Mouse (Mus musculus) liver, embryonic 12.5 days (tissue): ENCODE results near the gene Kat7. TPM values are rescaled to one million over a fixed set of nuclear protein-coding genes. Genes with fewer than 3 reads are reported as not detected.

Experiments used
- ATAC-seq: fragments of 200-750 bp; cut with Nextera tagmentation; 2 replicates; pipeline ENCODE4 v1.8.0; 2017; ENCODE audit warnings: moderate number of reproducible peaks, mild to moderate bottlenecking, moderate library complexity
- H3K27ac ChIP-seq: fragments of 300-500 bp; sonication (generic); 2 replicates; pipeline ENCODE4 v1.5.1; 2016; ENCODE audit warnings: mild to moderate bottlenecking
- H3K27me3 ChIP-seq: fragments of 300-500 bp; sonication (generic); replicated peaks from 2 replicates; pipeline ENCODE4 v1.6.1; 2016; ENCODE audit warnings: mild to moderate bottlenecking, moderate library complexity
- H3K36me3 ChIP-seq: fragments of 300-500 bp; sonication (generic); 2 replicates; pipeline ENCODE4 v1.6.1; 2016; ENCODE audit warnings: mild to moderate bottlenecking, moderate library complexity
- H3K4me1 ChIP-seq: fragments of 300-500 bp; sonication (generic); 2 replicates; pipeline ENCODE4 v1.6.1; 2016
- H3K4me2 ChIP-seq: fragments of 300-500 bp; sonication (generic); 2 replicates; pipeline ENCODE4 v1.6.1; 2016; ENCODE audit warnings: mild to moderate bottlenecking, moderate library complexity
- H3K4me3 ChIP-seq: fragments of 300-500 bp; sonication (generic); 2 replicates; pipeline ENCODE4 v1.5.1; 2016; ENCODE audit warnings: mild to moderate bottlenecking, moderate library complexity
- H3K9ac ChIP-seq: fragments of 300-500 bp; sonication (generic); 2 replicates; pipeline ENCODE4 v1.6.1; 2016; ENCODE audit warnings: mild to moderate bottlenecking, moderate library complexity
- H3K9me3 ChIP-seq: fragments of 300-500 bp; sonication (generic); replicated peaks from 2 replicates; pipeline ENCODE4 v1.6.1; 2016; ENCODE audit warnings: mild to moderate bottlenecking, moderate library complexity
- WGBS: fragments of 180-500 bp; shearing (Covaris S2); methylation state at CpG from one replicate; pipeline ENCODE4 v1.1.7; 2016; ENCODE audit not compliant: insufficient replicate concordance; 5-methylcytosine and 5-hydroxymethylcytosine counted together
- polyA plus RNA-seq: library from polyadenylated mRNA; unstranded; fragments of >200 nt; fragmentation: Nextera tagmentation; extraction: Ambion mirVana; gene quantifications from 2 replicates; pipeline ENCODE4 v1.2.1, GENCODE M21; 2016

The Kat7 gene
- polyA plus RNA-seq, 1 experiment from 2014 or later = 49.5 TPM

- peaks cover 98% of the 10 kb centered on the region for H3K36me3 ChIP-seq
- H3K27me3 ChIP-seq = no peaks in the 10 kb centered on the region
- H3K9me3 ChIP-seq = no peaks in the 10 kb centered on the region
- H3K9ac ChIP-seq = no peak overlapping the region
- H3K4me3 ChIP-seq = no peak overlapping the region
- no peak overlapping the region for H3K27ac ChIP-seq
- no peak for ATAC-seq
- 0 out of 2 replicates have a peak, but pooled peaks cover 8% of the 10 kb centered on the region for H3K4me1 ChIP-seq
- WGBS = 80% methylated on average over 5 of the region's 5 CpGs
- no peak overlapping the region for H3K4me2 ChIP-seq
These were observed 36.4 kb downstream of the Kat7 start for GRCm38 (mm10) chr11:95273661-95274060.

- Histone ChIP-seq H3K9ac (no peak overlapping the region), H3K27ac (no peak overlapping the region), H3K4me2 (no peak overlapping the region), H3K4me3 (no peak overlapping the region), H3K27me3 (peaks cover 13% of the 10 kb centered on the region), H3K9me3 (no peaks in the 10 kb centered on the region), H3K36me3 (peaks cover 56% of the 10 kb centered on the region), H3K4me1 (peaks cover 11% of the 10 kb centered on the region; the same call in 1 of the 2 replicates)
- ATAC-seq = 0 out of 2 replicates have a peak, but pooled peaks have one; percentile 38
- WGBS = 69% methylated on average over 6 of the region's 6 CpGs
These were observed 43.4 kb downstream of the Kat7 start for GRCm38 (mm10) chr11:95266540-95267245.

- H3K9ac ChIP-seq = no peak overlapping the region
- no peak overlapping the region for H3K27ac ChIP-seq
- peaks cover 35% of the 10 kb centered on the region for H3K36me3 ChIP-seq
- ATAC-seq = no peak
- H3K27me3 ChIP-seq = peaks cover 34% of the 10 kb centered on the region
- no peak overlapping the region for H3K4me2 ChIP-seq
- H3K9me3 ChIP-seq = no peaks in the 10 kb centered on the region
- WGBS = 82% methylated on average over 4 of the region's 4 CpGs
- no peak overlapping the region for H3K4me3 ChIP-seq
- peaks cover 30% of the 10 kb centered on the region for H3K4me1 ChIP-seq
These were observed 45.5 kb downstream of the Kat7 start for GRCm38 (mm10) chr11:95264455-95265013.

DNA sequence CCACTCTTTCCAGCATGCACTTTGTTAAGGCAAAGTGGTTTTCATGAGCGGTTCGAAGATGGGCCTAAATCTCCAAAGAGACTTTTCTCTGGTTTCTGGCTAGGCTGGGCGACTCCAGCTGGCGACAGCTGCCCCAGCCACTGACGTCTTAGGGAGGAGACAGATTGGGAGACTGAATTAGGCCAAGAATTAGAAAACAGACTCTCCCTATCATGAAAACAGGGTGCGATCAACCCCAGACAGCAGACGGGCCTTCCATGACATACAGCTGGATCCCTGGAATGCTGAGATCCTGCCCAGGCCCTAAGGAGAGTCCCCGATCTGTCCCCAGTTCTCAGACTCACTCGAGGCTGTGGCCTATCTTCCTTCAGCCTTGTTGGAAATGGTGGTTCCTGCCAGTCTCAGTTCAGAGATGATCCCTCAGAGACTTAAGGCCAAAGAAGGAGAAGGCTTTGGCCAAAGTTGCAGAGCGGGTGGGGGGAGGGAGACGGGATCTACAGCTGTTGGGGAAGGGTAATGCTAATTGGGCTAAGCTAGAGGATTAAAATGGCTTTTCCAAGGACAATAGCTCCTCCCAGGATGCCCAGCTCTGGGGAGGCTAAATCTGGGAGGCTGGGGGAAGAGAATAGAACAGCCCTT, 46.1 kb downstream of the Kat7 start:
- Histone ChIP-seq H3K36me3 (peaks cover 29% of the 10 kb centered on the region), H3K27me3 (peaks cover 38% of the 10 kb centered on the region), H3K9ac (no peak overlapping the region), H3K4me2 (no peak overlapping the region), H3K4me3 (no peak overlapping the region), H3K4me1 (peaks cover 36% of the 10 kb centered on the region), H3K9me3 (no peaks in the 10 kb centered on the region), H3K27ac (no peak overlapping the region)
- WGBS = 59% methylated on average over 11 of the region's 11 CpGs
- no peak for ATAC-seq

- Histone ChIP-seq H3K9ac (no peak within 1 kb of the TSS), H3K4me1 (peaks cover 33% of the 10 kb centered on the region), H3K9me3 (no peaks in the 10 kb centered on the region), H3K36me3 (peaks cover 11% of the 10 kb centered on the region; the same call in 1 of the 2 replicates), H3K27ac (0 out of 2 replicates have a peak within 1 kb of the TSS, but pooled peaks have one; percentile 14), H3K27me3 (peaks cover 48% of the 10 kb centered on the region), H3K4me3 (no peak within 1 kb of the TSS), H3K4me2 (no peak within 1 kb of the TSS; the same call in 1 of the 2 replicates)
- ATAC-seq = no peak
- 20% methylated on average over 5 of the region's 5 CpGs for WGBS
These were observed 48.8 kb downstream of the Kat7 start, which contains the start of gene Tac4 for GRCm38 (mm10) chr11:95261178-95261751. Tac4 (plus strand) TSS chr11:95261529.

DNA sequence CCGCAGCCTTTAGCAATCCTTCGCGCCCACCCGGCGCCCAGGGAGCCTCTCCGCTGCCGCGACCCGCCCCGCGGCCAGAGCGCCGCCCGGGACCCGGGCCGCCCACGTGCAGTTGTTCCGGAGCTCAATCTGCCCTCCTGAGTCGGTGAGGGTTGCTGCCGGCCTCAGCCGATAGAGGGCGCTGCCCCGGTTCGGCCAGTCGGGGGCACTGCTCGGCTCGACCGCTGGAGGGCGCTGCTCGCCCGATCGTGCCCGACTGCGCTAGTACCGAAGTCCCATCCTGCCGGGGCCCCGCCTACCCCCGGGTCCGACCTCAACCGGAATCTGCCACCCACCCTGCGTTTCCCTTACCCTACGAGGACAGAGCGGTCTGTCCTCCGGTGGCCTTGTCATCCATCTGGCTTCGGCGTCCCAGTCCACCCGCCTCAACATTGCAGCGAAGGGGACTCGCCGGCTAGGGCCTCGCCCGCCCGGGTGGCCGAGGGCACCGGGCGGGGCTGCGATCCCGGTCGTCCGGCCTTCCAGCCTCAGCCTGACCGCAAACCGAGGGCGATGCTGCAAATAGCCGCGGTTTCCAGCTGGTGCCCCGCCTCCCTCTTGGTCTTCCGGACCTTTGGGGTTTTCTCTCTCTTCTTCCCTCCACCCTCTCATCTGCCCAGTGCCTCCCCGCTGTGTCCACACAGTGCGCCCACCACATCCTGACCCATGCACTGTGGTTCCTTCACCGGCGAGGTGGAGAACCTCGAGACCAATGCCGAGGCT, 50.8 kb downstream of the Kat7 start:
- Histone ChIP-seq H3K4me2 (peak overlapping the region; percentile 91), H3K36me3 (no peaks in the 10 kb centered on the region), H3K9me3 (no peaks in the 10 kb centered on the region), H3K27me3 (peaks cover 48% of the 10 kb centered on the region), H3K9ac (peak overlapping the region; percentile 77), H3K4me3 (peak overlapping the region; percentile 68), H3K4me1 (peaks cover 33% of the 10 kb centered on the region), H3K27ac (peak overlapping the region; percentile 67)
- ATAC-seq = peak; percentile 66
- WGBS = under 1% methylated on average over 70 of the region's 73 CpGs

DNA sequence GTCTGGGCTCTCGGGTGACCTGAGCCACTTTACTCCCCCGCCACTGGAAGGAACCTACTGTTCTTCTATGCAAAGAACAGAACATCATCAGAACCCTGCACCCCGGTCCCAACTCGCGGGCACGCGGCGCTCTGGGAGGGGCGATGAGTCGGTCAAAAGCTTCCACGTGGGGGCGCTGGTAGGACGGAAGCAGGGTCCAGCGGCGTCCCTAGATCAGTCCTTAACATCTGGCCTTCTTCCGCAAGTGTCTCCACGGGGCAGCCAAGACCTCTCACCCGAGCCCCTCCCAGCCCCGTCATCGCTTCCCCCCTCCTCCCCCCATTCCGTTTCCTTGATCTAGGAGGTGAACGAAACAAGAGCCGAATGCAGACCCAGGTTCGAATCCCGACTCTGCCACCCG, 51.6 kb downstream of the Kat7 start:
- H3K4me1 ChIP-seq = peaks cover 33% of the 10 kb centered on the region
- peak overlapping the region; percentile 68 for H3K4me3 ChIP-seq
- 2% methylated on average over 26 of the region's 26 CpGs for WGBS
- H3K4me2 ChIP-seq = peak overlapping the region; percentile 91
- H3K9ac ChIP-seq = peak overlapping the region; percentile 77
- peak overlapping the region; percentile 67 for H3K27ac ChIP-seq
- peaks cover 48% of the 10 kb centered on the region for H3K27me3 ChIP-seq
- ATAC-seq = peak; percentile 67
- H3K9me3 ChIP-seq = no peaks in the 10 kb centered on the region
- H3K36me3 ChIP-seq = no peaks in the 10 kb centered on the region

DNA sequence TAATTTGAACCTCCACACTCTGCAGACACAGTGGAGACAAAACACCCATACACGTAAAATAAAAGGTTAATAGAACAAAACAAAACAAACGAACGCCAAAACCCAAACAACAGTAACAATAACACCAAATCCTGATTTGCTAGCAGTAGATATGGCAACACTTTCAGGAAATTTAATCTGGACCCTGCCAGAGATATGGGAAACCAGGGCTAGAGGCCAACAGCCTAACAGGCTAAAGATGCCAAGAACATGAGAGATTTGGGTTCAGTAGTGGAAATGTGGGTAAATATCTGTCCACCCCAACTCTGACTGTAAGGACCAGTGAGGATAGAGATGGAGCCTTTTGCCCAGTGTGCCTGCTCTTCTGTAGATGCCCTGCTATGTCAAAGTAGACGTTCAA, 52.1 kb downstream of the Kat7 start:
- ATAC-seq = no peak
- no peak overlapping the region for H3K9ac ChIP-seq
- H3K4me2 ChIP-seq = peak overlapping the region; percentile 91
- 0 out of 2 replicates have a peak overlapping the region, but pooled peaks have one; percentile 68 for H3K4me3 ChIP-seq
- H3K4me1 ChIP-seq = peaks cover 33% of the 10 kb centered on the region
- no peaks in the 10 kb centered on the region for H3K9me3 ChIP-seq
- H3K36me3 ChIP-seq = no peaks in the 10 kb centered on the region
- no peak overlapping the region for H3K27ac ChIP-seq
- WGBS = 48% methylated on average over 4 of the region's 4 CpGs
- H3K27me3 ChIP-seq = peaks cover 48% of the 10 kb centered on the region

DNA sequence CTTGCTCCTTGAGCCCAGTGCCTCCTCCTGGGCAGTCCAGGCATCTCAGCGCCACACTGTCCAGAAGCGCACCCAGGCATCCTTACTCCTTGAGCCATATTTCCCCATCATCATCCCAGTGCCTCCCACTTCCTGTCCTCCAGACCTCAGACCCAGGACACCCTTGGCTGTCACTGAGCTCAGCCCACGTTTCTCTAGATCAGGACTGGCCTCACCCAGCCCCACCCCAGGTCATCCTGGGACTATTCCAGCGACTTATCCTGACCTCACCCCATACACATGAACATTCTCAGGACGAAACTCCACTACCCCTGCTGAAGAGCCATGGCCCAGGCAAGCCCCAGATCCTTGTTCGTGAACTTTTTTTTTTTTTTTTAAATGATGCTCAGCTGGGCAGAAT, 54.3 kb downstream of the Kat7 start:
- no peaks in the 10 kb centered on the region for H3K36me3 ChIP-seq
- WGBS = 68% methylated on average over 6 of the region's 6 CpGs
- H3K4me1 ChIP-seq = peaks cover 25% of the 10 kb centered on the region
- no peaks in the 10 kb centered on the region for H3K9me3 ChIP-seq
- H3K9ac ChIP-seq = no peak overlapping the region
- no peak overlapping the region for H3K4me2 ChIP-seq
- no peak overlapping the region for H3K4me3 ChIP-seq
- H3K27ac ChIP-seq = no peak overlapping the region
- no peak for ATAC-seq
- H3K27me3 ChIP-seq = peaks cover 26% of the 10 kb centered on the region

DNA sequence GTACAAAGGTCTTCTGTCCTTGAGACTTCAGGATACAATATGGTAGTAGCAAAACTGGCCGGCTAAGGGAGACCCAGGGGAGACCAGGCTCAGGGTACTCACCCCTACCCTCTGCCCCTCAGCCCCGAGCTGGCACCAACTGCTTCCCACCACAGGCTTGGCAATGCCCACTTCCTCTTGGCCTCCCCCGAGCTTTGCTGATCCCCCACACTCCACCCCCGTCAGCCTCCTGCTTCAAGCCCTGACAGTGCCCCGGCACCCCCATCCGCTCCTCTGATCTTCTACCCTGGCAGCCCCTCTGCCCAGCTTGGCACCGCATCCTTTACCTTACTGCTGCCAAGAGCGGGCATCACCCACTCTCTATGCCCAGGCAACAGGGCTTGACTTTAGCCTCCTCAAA, 55.9 kb downstream of the Kat7 start:
- peaks cover 18% of the 10 kb centered on the region for H3K27me3 ChIP-seq
- H3K36me3 ChIP-seq = no peaks in the 10 kb centered on the region
- H3K4me3 ChIP-seq = no peak overlapping the region
- H3K4me1 ChIP-seq = peaks cover 18% of the 10 kb centered on the region
- H3K9ac ChIP-seq = no peak overlapping the region
- WGBS = 64% methylated on average over 8 of the region's 8 CpGs
- H3K4me2 ChIP-seq = no peak overlapping the region
- ATAC-seq = no peak
- no peak overlapping the region for H3K27ac ChIP-seq
- no peaks in the 10 kb centered on the region for H3K9me3 ChIP-seq

- 70% methylated on average over 6 of the region's 6 CpGs for WGBS
- Histone ChIP-seq H3K9ac (no peak overlapping the region), H3K9me3 (no peaks in the 10 kb centered on the region), H3K4me2 (no peak overlapping the region), H3K36me3 (no peaks in the 10 kb centered on the region), H3K4me1 (peaks cover 7% of the 10 kb centered on the region; the same call in 1 of the 2 replicates), H3K4me3 (no peak overlapping the region), H3K27me3 (peaks cover 20% of the 10 kb centered on the region), H3K27ac (no peak overlapping the region)
- ATAC-seq = peak; percentile 53
These were observed 57.9 kb downstream of the Kat7 start for GRCm38 (mm10) chr11:95252104-95252503.
